Mouse (Mus musculus) stomach, embryonic 16.5 days (tissue): ENCODE results near the gene 9130023H24Rik. TPM values are rescaled to one million over a fixed set of nuclear protein-coding genes. Genes with fewer than 3 reads are reported as not detected.

ENCODE experiments used
- ATAC-seq: fragments of 200-750 bp; cut with Nextera tagmentation; 2 replicates; pipeline ENCODE4 v1.8.0; 2017; ENCODE audit warnings: moderate number of reproducible peaks, moderate TSS enrichment; ENCODE audit not compliant: insufficient read depth, low FRiP score
- H3K27ac ChIP-seq: fragments of 300-500 bp; sonication (generic); 2 replicates; pipeline ENCODE4 v1.5.1; 2014; ENCODE audit warnings: low read length
- H3K27me3 ChIP-seq: fragments of 300-500 bp; sonication (generic); 2 replicates; pipeline ENCODE4 v1.6.1; 2014; ENCODE audit warnings: low read length, control low read depth, mixed read lengths; ENCODE audit not compliant: control insufficient read depth, insufficient read depth
- H3K36me3 ChIP-seq: fragments of 300-500 bp; sonication (generic); 2 replicates; pipeline ENCODE4 v1.6.1; 2014; ENCODE audit warnings: low read length; ENCODE audit not compliant: control insufficient read depth, insufficient read depth
- H3K4me1 ChIP-seq: fragments of 300-500 bp; sonication (generic); 2 replicates; pipeline ENCODE4 v1.6.1; 2014; ENCODE audit warnings: low read length, control low read depth, mixed read lengths; ENCODE audit not compliant: control insufficient read depth, insufficient read depth
- H3K4me2 ChIP-seq: fragments of 300-500 bp; sonication (generic); 2 replicates; pipeline ENCODE4 v1.6.1; 2014; ENCODE audit warnings: low read depth, low read length, mixed read lengths
- H3K4me3 ChIP-seq: fragments of 300-500 bp; sonication (generic); replicated peaks from 2 replicates; pipeline ENCODE4 v1.5.1; 2014; ENCODE audit warnings: mild to moderate bottlenecking, low read length
- H3K9ac ChIP-seq: fragments of 300-500 bp; sonication (generic); 2 replicates; pipeline ENCODE4 v1.6.1; 2014; ENCODE audit warnings: low read length
- H3K9me3 ChIP-seq: fragments of 300-500 bp; sonication (generic); replicated peaks from 2 replicates; pipeline ENCODE4 v1.6.1; 2016; ENCODE audit warnings: low read length, control low read depth; ENCODE audit not compliant: control insufficient read depth
- WGBS: fragments of 180-500 bp; shearing (Covaris S2); extraction: QIAGEN DNeasy Blood & Tissue Kit; methylation state at CpG from one replicate; pipeline ENCODE4 v1.1.7; 2014; 5-methylcytosine and 5-hydroxymethylcytosine counted together
- polyA plus RNA-seq: library from polyadenylated mRNA; unstranded; fragments of >200 nt; fragmentation: Nextera tagmentation; extraction: Ambion mirVana; gene quantifications from 2 replicates; pipeline ENCODE4 v1.2.1, GENCODE M21; 2015

The 9130023H24Rik gene
- polyA plus RNA-seq, 1 experiment from 2014 or later = 6.9 TPM

DNA sequence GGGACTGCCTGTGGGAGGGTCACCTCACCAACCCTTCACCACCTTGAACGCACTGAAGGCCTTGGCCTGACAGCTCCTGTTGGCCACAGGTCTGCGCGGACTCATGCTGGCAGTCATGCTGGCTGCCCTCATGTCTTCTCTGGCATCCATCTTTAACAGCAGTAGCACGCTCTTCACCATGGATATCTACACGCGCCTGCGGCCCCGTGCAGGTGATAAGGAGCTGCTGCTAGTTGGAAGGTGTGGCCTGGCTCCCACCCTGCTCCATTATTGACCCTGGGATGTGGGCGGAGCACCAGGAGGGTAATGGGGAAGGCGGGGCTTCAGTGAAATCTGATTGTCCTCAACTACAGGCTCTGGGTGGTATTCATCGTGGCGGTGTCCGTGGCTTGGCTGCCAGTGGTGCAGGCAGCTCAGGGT is 32.6 kb upstream of the 9130023H24Rik start:
- ATAC-seq = peak; percentile 87
- no peak overlapping the region for H3K4me3 ChIP-seq
- 47% methylated on average over 13 of the region's 13 CpGs for WGBS
- no peaks in the 10 kb centered on the region for H3K27me3 ChIP-seq
- H3K27ac ChIP-seq = no peak overlapping the region
- no peaks in the 10 kb centered on the region for H3K9me3 ChIP-seq
- H3K4me2 ChIP-seq = 0 out of 2 replicates have a peak overlapping the region, but pooled peaks have one; percentile 15
- H3K4me1 ChIP-seq = 0 out of 2 replicates have a peak, but pooled peaks cover 3% of the 10 kb centered on the region
- H3K9ac ChIP-seq = no peak overlapping the region
- peaks cover 14% of the 10 kb centered on the region; the same call in 1 of the 2 replicates for H3K36me3 ChIP-seq

GRCm38 (mm10) chr7:128267813-128268212 is 30.0 kb upstream of the 9130023H24Rik start:
- H3K9ac ChIP-seq = no peak overlapping the region
- no peak overlapping the region for H3K4me2 ChIP-seq
- no peak overlapping the region for H3K4me3 ChIP-seq
- 0 out of 2 replicates have a peak, but pooled peaks cover 5% of the 10 kb centered on the region for H3K36me3 ChIP-seq
- no peak overlapping the region for H3K27ac ChIP-seq
- H3K27me3 ChIP-seq = no peaks in the 10 kb centered on the region
- H3K4me1 ChIP-seq = 0 out of 2 replicates have a peak, but pooled peaks cover 3% of the 10 kb centered on the region
- ATAC-seq = no peak
- WGBS = 79% methylated on average over 7 of the region's 7 CpGs
- no peaks in the 10 kb centered on the region for H3K9me3 ChIP-seq

GRCm38 (mm10) chr7:128267391-128267790 is 29.6 kb upstream of the 9130023H24Rik start:
- ATAC-seq = no peak
- WGBS = 55% methylated on average over 13 of the region's 13 CpGs

DNA sequence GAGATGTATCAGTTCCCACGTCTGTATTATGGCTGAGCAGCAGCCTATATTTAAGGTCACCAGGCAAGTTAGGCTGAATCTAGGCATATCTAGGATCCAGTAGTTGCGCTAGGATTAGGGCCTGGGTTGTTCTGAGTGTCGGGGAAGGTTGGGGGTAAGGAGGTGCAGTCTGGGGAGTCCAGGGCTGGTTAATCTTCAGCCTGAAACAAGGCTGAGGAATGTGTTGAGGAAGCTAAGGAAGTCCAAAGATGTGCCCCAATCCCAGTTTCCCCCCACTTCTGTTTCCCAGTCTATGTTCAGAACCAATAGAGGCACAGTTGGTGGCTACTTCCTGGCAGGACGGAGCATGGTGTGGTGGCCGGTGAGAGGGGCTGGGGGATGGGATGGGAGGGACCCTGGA is 28.2 kb upstream of the 9130023H24Rik start:
- Histone ChIP-seq H3K4me2 (no peak overlapping the region), H3K9ac (no peak overlapping the region), H3K27me3 (no peaks in the 10 kb centered on the region), H3K4me3 (no peak overlapping the region), H3K4me1 (0 out of 2 replicates have a peak, but pooled peaks cover 3% of the 10 kb centered on the region), H3K9me3 (no peaks in the 10 kb centered on the region), H3K27ac (no peak overlapping the region), H3K36me3 (no peaks in the 10 kb centered on the region)
- ATAC-seq = no peak
- WGBS = 70% methylated on average over 5 of the region's 5 CpGs

More at GRCm38 (mm10) chr7:128267391-128267790, 29.6 kb upstream of the 9130023H24Rik start:
- 0 out of 2 replicates have a peak, but pooled peaks cover 5% of the 10 kb centered on the region for H3K36me3 ChIP-seq
- no peak overlapping the region for H3K4me2 ChIP-seq
- 0 out of 2 replicates have a peak, but pooled peaks cover 3% of the 10 kb centered on the region for H3K4me1 ChIP-seq
- H3K27me3 ChIP-seq = no peaks in the 10 kb centered on the region
- no peak overlapping the region for H3K9ac ChIP-seq
- no peaks in the 10 kb centered on the region for H3K9me3 ChIP-seq
- H3K27ac ChIP-seq = no peak overlapping the region
- H3K4me3 ChIP-seq = no peak overlapping the region

DNA sequence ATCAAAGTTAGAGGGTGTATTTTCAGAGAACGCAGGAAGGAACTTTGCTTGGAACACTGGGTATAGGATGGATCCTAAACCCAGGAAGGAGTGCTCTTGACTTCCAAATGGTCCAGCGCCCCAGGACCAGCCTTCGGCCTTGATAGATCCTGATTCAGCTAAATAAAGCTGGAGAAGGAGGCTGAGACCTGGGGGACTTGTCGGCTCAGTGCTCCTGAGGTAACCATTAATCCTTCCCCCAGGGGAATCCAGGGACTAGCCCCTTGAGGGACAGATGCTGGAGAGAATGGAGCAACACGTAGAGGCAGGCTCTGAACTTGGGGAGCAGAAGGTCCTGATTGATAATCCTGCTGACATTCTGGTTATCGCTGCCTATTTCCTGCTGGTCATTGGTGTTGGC is 27.6 kb upstream of the 9130023H24Rik start, which contains the start of gene Slc5a2:
TSS of gene Slc5a2 (plus strand) at position 247 of the 400 bp plus-strand sequence.
- no peak for ATAC-seq
- H3K4me2 ChIP-seq = no peak within 1 kb of the TSS
- H3K27ac ChIP-seq = no peak within 1 kb of the TSS
- H3K36me3 ChIP-seq = no peaks in the 10 kb centered on the region
- WGBS = 77% methylated on average over 6 of the region's 6 CpGs
- no peaks in the 10 kb centered on the region for H3K27me3 ChIP-seq
- no peak within 1 kb of the TSS for H3K4me3 ChIP-seq
- no peak within 1 kb of the TSS for H3K9ac ChIP-seq
- H3K9me3 ChIP-seq = no peaks in the 10 kb centered on the region
- H3K4me1 ChIP-seq = 0 out of 2 replicates have a peak, but pooled peaks cover 3% of the 10 kb centered on the region

DNA sequence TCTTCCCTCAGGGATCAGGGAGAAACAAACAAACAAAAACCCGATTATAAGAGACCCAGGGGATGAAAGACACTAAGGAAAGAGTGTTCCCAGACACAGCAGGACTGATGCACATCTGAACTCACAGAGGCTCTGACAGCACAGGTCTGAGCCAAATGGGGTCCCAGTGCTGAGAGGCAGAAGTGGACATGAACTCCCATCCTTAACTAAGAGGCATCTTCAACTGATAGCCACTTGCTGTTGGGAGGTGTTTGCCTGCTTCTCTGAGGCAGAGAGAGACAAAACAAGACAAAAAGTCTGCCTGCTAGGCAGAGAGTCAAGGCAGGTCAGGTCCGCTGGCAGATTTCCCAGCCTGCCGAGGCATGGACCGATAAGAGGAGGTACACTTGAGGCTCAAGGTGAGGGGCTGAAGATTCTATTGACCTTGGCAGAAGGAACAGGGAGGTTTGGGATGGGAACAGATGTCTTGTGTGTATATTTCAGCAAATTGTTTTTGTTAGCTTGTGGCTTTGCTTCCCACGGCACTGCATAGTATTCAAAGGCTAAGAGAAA is 19.0 kb upstream of the 9130023H24Rik start:
- 0 out of 2 replicates have a peak overlapping the region, but pooled peaks have one; percentile 17 for H3K4me2 ChIP-seq

DNA sequence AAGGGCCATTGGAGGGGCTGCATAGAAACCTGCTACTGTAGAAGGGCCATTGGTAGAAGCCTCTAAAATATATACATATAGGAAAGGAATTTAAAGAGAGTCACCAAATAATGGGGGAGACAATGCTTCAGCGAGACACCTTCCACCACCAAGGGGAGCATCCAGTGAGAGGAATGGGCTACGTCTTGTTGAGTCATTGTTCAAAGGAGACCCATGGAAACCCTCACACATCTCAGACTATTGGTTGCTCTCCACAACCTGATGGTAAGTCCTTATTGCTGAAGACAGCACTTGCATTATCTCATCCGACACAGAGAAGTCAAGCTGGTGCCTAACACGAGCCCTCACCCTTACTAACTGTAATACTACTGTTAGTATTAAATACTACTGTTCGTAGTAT is 17.9 kb upstream of the 9130023H24Rik start:
- Histone ChIP-seq H3K36me3 (peaks cover 5% of the 10 kb centered on the region; the same call in 1 of the 2 replicates), H3K27ac (no peak overlapping the region), H3K9me3 (no peaks in the 10 kb centered on the region), H3K4me3 (no peak overlapping the region), H3K27me3 (no peaks in the 10 kb centered on the region), H3K9ac (no peak overlapping the region), H3K4me2 (no peak overlapping the region), H3K4me1 (peaks cover 11% of the 10 kb centered on the region)
- no peak for ATAC-seq
- WGBS = 84% methylated on average over 5 of the region's 5 CpGs

More for the DNA sequence above, 19.0 kb upstream of the 9130023H24Rik start:
- WGBS = 31% methylated on average over 5 of the region's 5 CpGs
- Histone ChIP-seq H3K27me3 (no peaks in the 10 kb centered on the region), H3K4me1 (peaks cover 11% of the 10 kb centered on the region), H3K9ac (0 out of 2 replicates have a peak overlapping the region, but pooled peaks have one; percentile 5), H3K4me3 (no peak overlapping the region), H3K36me3 (peaks cover 5% of the 10 kb centered on the region; the same call in 1 of the 2 replicates), H3K27ac (peak overlapping the region; percentile 2; the same call in 1 of the 2 replicates), H3K9me3 (no peaks in the 10 kb centered on the region)
- ATAC-seq = peak; percentile 31; the same call in 1 of the 2 replicates

GRCm38 (mm10) chr7:128254978-128255377 is 17.1 kb upstream of the 9130023H24Rik start:
- Histone ChIP-seq H3K9me3 (no peaks in the 10 kb centered on the region), H3K4me3 (no peak overlapping the region), H3K36me3 (peaks cover 9% of the 10 kb centered on the region; the same call in 1 of the 2 replicates), H3K27ac (no peak overlapping the region), H3K4me2 (no peak overlapping the region), H3K4me1 (peaks cover 15% of the 10 kb centered on the region), H3K27me3 (no peaks in the 10 kb centered on the region), H3K9ac (no peak overlapping the region)
- ATAC-seq = no peak
- WGBS = 49% methylated on average over 2 of the region's 2 CpGs

DNA sequence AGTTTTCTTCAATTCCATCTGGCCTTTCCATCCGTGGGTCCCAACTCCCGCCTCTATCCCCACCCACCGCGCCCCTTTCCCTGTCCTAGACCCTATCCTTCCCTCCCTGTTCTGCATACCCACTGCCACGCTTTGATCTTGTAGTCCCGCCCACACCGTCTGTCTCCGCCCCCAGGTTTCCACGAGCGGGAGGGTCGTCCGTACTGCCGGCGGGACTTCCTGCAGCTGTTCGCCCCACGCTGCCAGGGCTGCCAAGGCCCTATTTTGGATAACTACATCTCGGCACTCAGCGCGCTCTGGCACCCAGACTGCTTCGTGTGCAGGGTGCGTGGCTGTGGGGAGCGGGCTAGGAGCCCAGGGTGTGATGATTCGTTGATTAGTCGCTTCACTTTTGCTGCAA is 14.8 kb upstream of the 9130023H24Rik start:
- peak overlapping the region; percentile 27 for H3K4me2 ChIP-seq
- no peak overlapping the region for H3K27ac ChIP-seq
- peak overlapping the region; percentile 57 for H3K9ac ChIP-seq
- H3K4me3 ChIP-seq = 0 out of 2 replicates have a peak overlapping the region, but pooled peaks have one; percentile 0
- WGBS = 15% methylated on average over 24 of the region's 24 CpGs
- ATAC-seq = 0 out of 2 replicates have a peak, but pooled peaks have one; percentile 26
- H3K36me3 ChIP-seq = peaks cover 12% of the 10 kb centered on the region; the same call in 1 of the 2 replicates
- H3K27me3 ChIP-seq = no peaks in the 10 kb centered on the region
- peaks cover 18% of the 10 kb centered on the region for H3K4me1 ChIP-seq
- no peaks in the 10 kb centered on the region for H3K9me3 ChIP-seq
